Mouse (Mus musculus): ENCODE measurements around the gene Unc13a. TPM values are rescaled to one million over a fixed set of nuclear protein-coding genes. Genes with fewer than 3 reads are reported as not detected.

The Unc13a gene
- polyA plus RNA-seq, 1 experiment from 2014 or later = 0.49 TPM

DNA sequence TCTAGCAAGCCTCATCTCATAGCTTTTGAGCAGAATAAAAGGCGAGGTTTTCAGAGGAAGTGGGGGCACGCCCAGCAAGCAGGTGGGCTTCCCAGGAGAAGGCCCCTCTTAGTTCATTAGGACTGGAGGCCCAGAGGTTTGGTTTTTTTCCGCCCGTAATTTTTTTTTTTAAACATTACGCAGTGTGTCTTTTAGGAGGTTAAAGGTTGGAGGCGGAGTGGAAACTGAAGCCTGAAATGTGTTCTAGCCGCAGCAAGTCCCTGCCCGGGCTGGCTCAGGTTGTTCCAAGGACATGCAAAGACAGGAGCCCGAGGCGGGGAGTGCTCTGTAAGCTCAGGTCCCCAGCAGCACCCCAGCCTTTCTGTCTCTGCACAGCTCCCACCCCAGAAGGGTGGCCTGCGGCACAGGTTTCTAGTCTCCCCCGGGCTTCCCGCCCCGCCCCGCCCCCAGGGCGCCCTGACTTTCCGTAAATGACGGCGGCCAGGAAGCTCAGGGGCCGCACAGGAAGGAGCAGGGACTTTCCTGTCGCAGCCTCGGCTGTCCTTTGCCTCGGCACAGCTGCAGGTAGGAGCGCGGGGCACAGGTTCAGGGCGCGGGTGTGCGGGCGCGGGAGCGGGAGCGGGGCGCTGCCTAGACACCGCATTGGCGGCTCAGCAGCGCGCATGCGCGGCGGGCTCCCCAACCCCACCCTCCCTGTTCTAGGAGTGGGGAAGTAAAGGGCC, 4.6 kb upstream of the Unc13a start, which contains the start of gene Jak3:
Gene Jak3 (plus strand): TSS at position 277 of the 722 bp plus-strand sequence.
- ATAC-seq (replicated peaks; ENCODE audit: insufficient number of reproducible peaks, insufficient read depth, low FRiP score, low read depth) = peak; percentile 29; the same call in 1 of the 2 replicates
- peak within 1 kb of the TSS; percentile 62 for H3K4me3 ChIP-seq
- WGBS = 4% methylated on average over 40 of the region's 40 CpGs
- H3K27me3 ChIP-seq = peaks cover 31% of the 10 kb centered on the region
- no peaks in the 10 kb centered on the region for H3K9me3 ChIP-seq (replicated peaks)
- no peaks in the 10 kb centered on the region for H3K36me3 ChIP-seq
- peaks cover 42% of the 10 kb centered on the region for H3K4me1 ChIP-seq (replicated peaks)
- H3K4me2 ChIP-seq = peak within 1 kb of the TSS; percentile 79
- peak within 1 kb of the TSS; percentile 76 for H3K27ac ChIP-seq
- peak within 1 kb of the TSS; percentile 77 for H3K9ac ChIP-seq

GRCm38 (mm10) chr8:71675456-71676019, 4.0 kb upstream of the Unc13a start:
- Histone ChIP-seq H3K9me3 (replicated peaks) (no peaks in the 10 kb centered on the region), H3K36me3 (no peaks in the 10 kb centered on the region), H3K4me1 (replicated peaks) (peaks cover 43% of the 10 kb centered on the region), H3K27me3 (peaks cover 28% of the 10 kb centered on the region), H3K27ac (peak overlapping the region; percentile 76), H3K4me2 (peak overlapping the region; percentile 79), H3K4me3 (peak overlapping the region; percentile 62), H3K9ac (peak overlapping the region; percentile 77)
- no peak for ATAC-seq (replicated peaks; ENCODE audit: insufficient number of reproducible peaks, insufficient read depth, low FRiP score, low read depth)
- WGBS = 39% methylated on average over 9 of the region's 9 CpGs

GRCm38 (mm10) chr8:71674071-71674470, 2.5 kb upstream of the Unc13a start:
- peaks cover 21% of the 10 kb centered on the region for H3K27me3 ChIP-seq

DNA sequence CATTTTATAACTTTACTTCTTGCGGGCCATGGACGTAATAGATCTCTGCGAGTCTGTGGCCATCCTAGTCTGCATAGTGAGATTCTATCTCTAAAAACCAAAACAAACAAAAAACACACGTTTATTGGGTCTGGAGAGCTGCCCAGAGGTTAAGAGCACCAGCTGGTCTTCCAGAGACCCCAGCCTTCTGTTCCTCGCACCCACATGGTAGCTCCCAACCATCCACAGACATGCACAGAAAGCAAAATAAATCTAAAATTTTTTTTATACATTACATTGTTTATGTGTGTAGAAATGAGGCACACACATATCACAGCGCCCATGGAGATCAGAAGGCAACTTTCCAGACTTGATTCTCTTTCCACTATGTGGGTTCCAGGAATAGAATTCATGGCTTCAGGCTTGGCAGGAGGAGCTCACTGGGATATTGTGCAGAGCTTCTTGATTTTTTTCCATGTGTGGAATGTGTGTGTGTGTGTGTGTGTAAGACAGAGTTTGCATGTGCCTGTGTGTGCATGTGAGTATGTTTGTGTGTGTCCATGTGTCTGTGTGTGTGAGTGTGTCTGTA, 695 bp upstream of the Unc13a start:
- Histone ChIP-seq H3K4me1 (replicated peaks) (peaks cover 50% of the 10 kb centered on the region), H3K27me3 (peaks cover 10% of the 10 kb centered on the region; the same call in 1 of the 2 replicates), H3K9me3 (replicated peaks) (no peaks in the 10 kb centered on the region), H3K4me3 (peak overlapping the region; percentile 61; the same call in 1 of the 2 replicates), H3K36me3 (no peaks in the 10 kb centered on the region), H3K4me2 (peak overlapping the region; percentile 100), H3K9ac (no peak overlapping the region), H3K27ac (peak overlapping the region; percentile 66; the same call in 1 of the 2 replicates)
- no peak for ATAC-seq (replicated peaks; ENCODE audit: insufficient number of reproducible peaks, insufficient read depth, low FRiP score, low read depth)
- 65% methylated on average over 6 of the region's 6 CpGs for WGBS

More at GRCm38 (mm10) chr8:71674071-71674470, 2.5 kb upstream of the Unc13a start:
- H3K27ac ChIP-seq = no peak overlapping the region
- 73% methylated on average over 2 of the region's 2 CpGs for WGBS
- no peak overlapping the region for H3K4me2 ChIP-seq
- H3K9ac ChIP-seq = no peak overlapping the region
- no peaks in the 10 kb centered on the region for H3K36me3 ChIP-seq
- no peak for ATAC-seq (replicated peaks; ENCODE audit: insufficient number of reproducible peaks, insufficient read depth, low FRiP score, low read depth)
- no peak overlapping the region for H3K4me3 ChIP-seq
- H3K9me3 ChIP-seq (replicated peaks) = no peaks in the 10 kb centered on the region
- peaks cover 40% of the 10 kb centered on the region for H3K4me1 ChIP-seq (replicated peaks)

DNA sequence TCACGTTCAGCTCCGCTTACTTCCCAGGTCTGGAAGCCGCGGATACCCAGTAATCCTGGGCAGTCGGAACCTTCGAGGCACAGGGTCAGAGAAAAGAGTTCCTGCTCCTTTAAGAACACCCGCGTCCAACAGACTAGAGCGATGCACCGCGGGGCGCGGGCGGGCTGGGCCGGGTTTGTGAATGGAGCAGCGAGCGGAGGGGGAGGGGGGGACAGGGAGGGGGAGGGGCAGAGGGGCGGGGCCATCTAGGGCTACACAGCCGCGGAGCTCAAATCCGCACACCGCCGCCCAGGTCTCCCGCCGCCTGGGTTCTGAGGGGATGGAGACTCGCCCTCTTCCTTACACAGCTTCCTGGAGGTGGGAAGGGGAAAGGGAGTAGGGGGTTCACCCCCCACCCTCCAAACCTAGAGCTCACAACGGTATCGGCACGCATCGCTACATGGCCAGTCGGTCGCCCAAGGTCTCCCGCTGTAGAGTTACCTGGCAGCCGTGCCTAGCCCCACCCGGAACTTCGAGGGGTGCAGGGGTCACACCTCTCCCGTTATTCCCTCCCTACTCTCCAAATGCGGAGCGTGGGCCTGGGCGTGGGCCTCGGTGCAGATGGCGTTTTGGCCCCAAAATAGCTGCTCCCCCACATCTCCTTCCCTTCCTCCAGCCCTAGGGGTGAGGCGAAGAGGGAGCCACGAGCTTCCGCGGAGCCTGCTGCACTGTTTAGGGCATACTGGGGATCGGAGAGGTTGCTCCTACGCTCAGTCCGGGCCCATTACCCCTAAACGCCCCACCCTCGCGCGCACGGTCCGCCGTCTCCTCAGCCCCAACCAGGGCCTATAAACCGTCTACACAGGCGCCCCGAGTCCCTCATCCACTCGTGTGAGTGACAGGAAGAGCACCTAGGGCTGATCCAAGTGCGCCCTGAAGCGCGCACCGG, 672 bp downstream of the Unc13a start:
- WGBS = 1% methylated on average over 62 of the region's 64 CpGs
- Histone ChIP-seq H3K27me3 (peaks cover 10% of the 10 kb centered on the region; the same call in 1 of the 2 replicates), H3K27ac (no peak overlapping the region), H3K4me2 (peak overlapping the region; percentile 100), H3K9me3 (replicated peaks) (no peaks in the 10 kb centered on the region), H3K4me3 (peak overlapping the region; percentile 61), H3K4me1 (replicated peaks) (peaks cover 60% of the 10 kb centered on the region), H3K36me3 (no peaks in the 10 kb centered on the region), H3K9ac (peak overlapping the region; percentile 38; the same call in 1 of the 2 replicates)
- peak; percentile 9 for ATAC-seq (replicated peaks; ENCODE audit: insufficient number of reproducible peaks, insufficient read depth, low FRiP score, low read depth)

GRCm38 (mm10) chr8:71670198-71670597, 1.4 kb downstream of the Unc13a start:
- no peak for ATAC-seq (replicated peaks; ENCODE audit: insufficient number of reproducible peaks, insufficient read depth, low FRiP score, low read depth)
- 8% methylated on average over 12 of the region's 12 CpGs for WGBS
- H3K9ac ChIP-seq = 0 out of 2 replicates have a peak overlapping the region, but pooled peaks have one; percentile 38

DNA sequence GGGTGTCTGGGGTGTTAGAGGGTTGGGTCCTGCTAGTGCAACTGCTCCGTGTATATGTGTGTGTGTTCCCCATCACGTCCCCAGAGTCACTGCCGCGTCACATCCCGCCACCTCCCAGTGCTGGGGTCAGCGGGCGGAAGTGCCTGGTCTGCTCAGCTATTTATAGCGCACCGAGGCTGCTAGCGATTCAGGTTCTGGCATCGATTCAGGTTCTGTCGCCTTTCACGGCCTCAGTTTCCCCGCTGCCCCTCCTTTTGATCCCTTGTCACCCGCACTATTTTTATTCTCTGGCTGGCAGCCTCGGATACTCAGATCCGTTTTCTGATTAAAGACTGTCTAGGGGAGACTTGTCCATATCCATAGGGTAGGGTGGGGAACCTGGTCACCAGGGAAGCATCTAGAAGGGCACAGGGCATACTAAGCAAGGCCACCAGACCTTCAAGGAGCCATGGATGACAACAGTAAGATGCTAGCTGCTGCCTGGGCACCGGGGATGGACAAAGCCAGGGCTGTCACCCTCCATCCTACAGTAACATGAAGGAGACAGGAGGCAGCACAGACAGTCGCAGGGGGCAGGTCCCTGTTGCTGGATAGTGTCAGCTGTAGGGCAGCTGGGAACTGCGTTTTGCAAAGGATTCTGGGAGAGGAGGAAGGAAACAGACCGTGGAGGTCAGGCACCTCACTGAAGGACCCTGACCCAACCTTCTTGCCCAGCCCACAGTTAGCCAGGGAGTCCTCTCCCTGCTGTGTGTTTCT, 3.2 kb downstream of the Unc13a start:
- Histone ChIP-seq H3K4me2 (peak overlapping the region; percentile 58), H3K9me3 (replicated peaks) (no peaks in the 10 kb centered on the region), H3K4me1 (replicated peaks) (peaks cover 63% of the 10 kb centered on the region), H3K27ac (peak overlapping the region; percentile 69), H3K4me3 (peak overlapping the region; percentile 28), H3K36me3 (no peaks in the 10 kb centered on the region), H3K27me3 (peaks cover 10% of the 10 kb centered on the region; the same call in 1 of the 2 replicates), H3K9ac (peak overlapping the region; percentile 37)
- peak; percentile 58; the same call in 1 of the 2 replicates for ATAC-seq (replicated peaks; ENCODE audit: insufficient number of reproducible peaks, insufficient read depth, low FRiP score, low read depth)
- under 1% methylated on average over 21 of the region's 21 CpGs for WGBS

More at GRCm38 (mm10) chr8:71670198-71670597, 1.4 kb downstream of the Unc13a start:
- Histone ChIP-seq H3K4me3 (peak overlapping the region; percentile 61), H3K4me1 (replicated peaks) (peaks cover 61% of the 10 kb centered on the region), H3K36me3 (no peaks in the 10 kb centered on the region), H3K9me3 (replicated peaks) (no peaks in the 10 kb centered on the region), H3K4me2 (peak overlapping the region; percentile 100), H3K27me3 (peaks cover 10% of the 10 kb centered on the region; the same call in 1 of the 2 replicates), H3K27ac (no peak overlapping the region)

GRCm38 (mm10) chr8:71667256-71667655, 4.3 kb downstream of the Unc13a start:
- Histone ChIP-seq H3K36me3 (no peaks in the 10 kb centered on the region), H3K9ac (peak overlapping the region; percentile 37; the same call in 1 of the 2 replicates), H3K4me1 (replicated peaks) (peaks cover 63% of the 10 kb centered on the region), H3K27ac (peak overlapping the region; percentile 69), H3K9me3 (replicated peaks) (no peaks in the 10 kb centered on the region), H3K4me2 (no peak overlapping the region), H3K4me3 (no peak overlapping the region), H3K27me3 (peaks cover 19% of the 10 kb centered on the region; the same call in 1 of the 2 replicates)
- 66% methylated on average over 5 of the region's 5 CpGs for WGBS
- ATAC-seq (replicated peaks; ENCODE audit: insufficient number of reproducible peaks, insufficient read depth, low FRiP score, low read depth) = no peak

DNA sequence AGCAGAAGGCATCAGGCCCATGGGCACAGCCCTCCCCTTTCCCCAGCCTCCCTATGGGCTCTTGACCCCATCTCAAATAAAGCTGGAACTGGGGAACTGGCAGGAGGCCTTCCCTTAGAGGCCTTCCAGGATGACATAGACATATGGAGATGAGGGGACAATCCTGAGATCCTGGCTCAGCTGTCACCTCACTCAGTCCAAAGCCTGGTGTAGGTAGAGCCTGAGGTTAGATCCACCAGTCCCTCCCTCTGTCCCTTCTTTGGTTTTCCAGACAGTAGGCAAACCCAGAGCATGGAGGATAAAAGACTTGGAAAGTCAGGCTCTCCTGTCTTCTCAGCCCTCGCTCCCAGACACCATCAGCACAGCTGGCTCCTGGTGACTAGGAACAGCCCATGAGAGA, 4.7 kb downstream of the Unc13a start:
- H3K4me2 ChIP-seq = no peak overlapping the region
- no peak overlapping the region for H3K27ac ChIP-seq
- 50% methylated on average over 1 of the region's 1 CpGs for WGBS
- H3K36me3 ChIP-seq = no peaks in the 10 kb centered on the region
- no peak for ATAC-seq (replicated peaks; ENCODE audit: insufficient number of reproducible peaks, insufficient read depth, low FRiP score, low read depth)
- H3K27me3 ChIP-seq = peaks cover 21% of the 10 kb centered on the region; the same call in 1 of the 2 replicates
- peaks cover 60% of the 10 kb centered on the region for H3K4me1 ChIP-seq (replicated peaks)
- H3K4me3 ChIP-seq = no peak overlapping the region
- no peak overlapping the region for H3K9ac ChIP-seq
- no peaks in the 10 kb centered on the region for H3K9me3 ChIP-seq (replicated peaks)

All from heart, embryonic 15.5 days (tissue).